Mouse (Mus musculus) hematopoietic stem cell, adult 5-6 weeks (primary cell): ENCODE results near the gene Sgpp1. TPM values are rescaled to one million over a fixed set of nuclear protein-coding genes. Genes with fewer than 3 reads are reported as not detected.

Source experiments
- ATAC-seq, 2 experiments: fragments of 125-278 bp in 1 of 2; replicated peaks in 1 of 2; 2 replicates each; pipeline ENCODE4 v1.8.0; 2016 to 2017; ENCODE audit warnings: inconsistent platforms in 2 of 2, mild to moderate bottlenecking in 2 of 2, moderate number of reproducible peaks in 2 of 2, low read depth in 1 of 2, moderate TSS enrichment in 1 of 2; ENCODE audit not compliant: low FRiP score in 2 of 2, poor library complexity in 2 of 2, severe bottlenecking in 2 of 2, insufficient read depth in 1 of 2, low TSS enrichment in 1 of 2
- total RNA-seq: library from RNA; stranded (forward); fragments of 172-1452, 232-1000 nt; gene quantifications from 2 replicates; pipeline ENCODE4 v1.2.3, GENCODE M21; 2017

The Sgpp1 gene
- total RNA-seq: 36.1 and 49.3 TPM in 2 replicates

DNA sequence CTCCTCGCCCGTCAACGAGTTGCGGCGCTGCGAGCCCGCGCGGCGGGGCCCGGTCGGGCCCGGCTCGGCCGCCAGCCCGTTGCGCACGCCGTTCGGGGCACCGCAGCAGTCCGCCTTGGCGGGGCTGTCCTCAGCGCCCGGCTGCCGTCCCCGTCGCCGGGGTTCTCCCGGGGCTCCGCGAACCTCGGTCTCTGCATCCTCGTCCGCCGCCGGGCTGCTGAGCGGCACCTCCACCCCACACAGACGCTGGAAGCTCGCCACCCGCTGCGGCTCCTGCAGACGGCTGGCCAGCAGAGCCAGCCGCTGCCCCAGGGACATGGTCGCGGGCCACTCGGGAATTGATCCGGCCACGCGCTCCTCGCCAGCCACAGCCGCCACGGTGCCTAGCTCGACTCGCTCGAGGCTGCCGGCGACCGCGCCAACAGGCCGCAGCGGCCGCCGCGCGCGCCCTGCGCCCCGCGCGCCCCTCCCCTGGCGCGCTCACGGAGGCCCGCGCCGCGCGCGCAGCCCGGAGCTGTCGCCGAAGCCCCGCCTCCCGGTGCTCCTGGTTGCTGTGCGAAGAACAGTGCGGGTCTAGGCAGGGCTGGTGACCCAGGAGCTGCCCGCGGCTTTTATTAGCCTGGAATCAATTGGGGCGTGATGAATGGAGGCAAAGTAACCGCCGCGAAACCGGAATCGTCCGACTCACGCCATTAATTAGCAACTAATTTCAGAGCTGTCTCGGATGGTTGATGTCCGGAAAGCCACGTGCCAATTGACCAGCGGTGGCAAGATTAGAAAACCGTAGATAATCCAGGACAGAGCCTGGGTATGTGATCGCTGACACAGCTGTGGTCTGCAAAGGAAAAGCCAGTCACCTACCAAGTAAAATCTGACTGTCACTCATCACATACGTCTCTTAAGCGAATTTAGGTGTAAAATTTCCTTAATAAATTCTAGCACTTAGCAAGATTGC, at the start of gene Sgpp1:
Gene Sgpp1 (minus strand): TSS at position 484 of the 955 bp plus-strand sequence.
- ATAC-seq: peak; percentile 76 to 82

DNA sequence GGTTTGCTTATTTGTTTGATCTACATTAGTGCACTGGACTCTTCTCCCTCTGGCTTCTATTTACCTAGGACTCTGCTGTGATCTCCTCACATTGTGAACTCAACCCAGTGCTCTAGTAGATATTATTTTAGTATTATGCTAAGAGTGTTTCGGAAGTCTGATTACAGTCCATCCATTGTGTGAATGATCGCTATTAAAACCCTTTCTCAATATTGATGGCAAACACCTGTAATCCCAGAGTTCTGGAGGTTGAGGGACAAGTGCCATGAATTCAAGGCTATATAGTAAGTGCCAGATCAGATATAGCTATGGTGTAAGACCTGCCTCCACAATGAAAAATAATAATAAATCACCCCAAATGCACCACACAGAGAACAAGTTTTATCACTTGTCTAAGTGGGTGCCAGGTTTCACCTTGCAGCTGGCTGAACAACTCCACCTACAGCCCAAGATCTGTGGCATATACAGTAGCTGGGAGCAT, 48.8 kb upstream of the Sgpp1 start:
- ATAC-seq: no peak

DNA sequence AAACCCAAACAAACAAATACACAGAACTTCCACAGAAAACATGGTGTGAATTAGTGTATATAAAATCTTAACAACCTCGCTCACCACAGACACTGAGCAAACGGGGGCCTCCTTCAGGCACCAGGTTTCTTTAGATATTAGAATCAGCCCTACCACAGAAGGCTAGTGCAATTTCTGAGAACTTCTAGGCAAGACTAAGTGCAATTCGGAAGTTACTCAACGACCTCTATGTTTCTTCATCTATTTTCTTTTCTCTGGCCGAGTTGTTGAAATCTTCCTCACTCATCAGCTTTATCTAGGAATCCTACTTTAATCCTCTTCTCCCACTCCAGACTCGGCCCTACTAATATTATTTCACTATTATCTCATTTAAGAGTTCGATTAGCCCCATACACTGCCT, 46.5 kb upstream of the Sgpp1 start:
- ATAC-seq: peak in 1 of 2 experiments; percentile 32; a peak in 1 of 4 replicates

DNA sequence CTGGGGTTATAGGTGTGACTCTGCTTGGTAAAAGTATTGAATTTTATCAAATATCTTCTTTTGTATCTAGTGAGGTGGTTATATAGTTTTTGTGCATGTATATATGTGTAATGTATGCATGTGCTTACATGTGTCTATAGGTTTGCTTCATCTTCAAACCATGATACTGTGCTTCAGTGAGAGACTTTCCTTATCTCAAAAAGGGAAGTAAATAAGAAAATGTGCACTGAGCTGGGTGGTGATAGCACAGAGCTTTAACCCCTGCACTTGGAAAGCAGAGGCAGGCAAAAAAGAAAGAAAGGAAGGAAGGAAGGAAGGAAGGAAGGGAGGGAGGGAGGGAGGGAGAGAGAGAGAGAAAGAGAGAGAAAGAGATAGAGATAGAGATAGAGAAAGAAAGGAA, 45.9 kb upstream of the Sgpp1 start:
- ATAC-seq: no peak; a peak in 1 of 4 replicates

DNA sequence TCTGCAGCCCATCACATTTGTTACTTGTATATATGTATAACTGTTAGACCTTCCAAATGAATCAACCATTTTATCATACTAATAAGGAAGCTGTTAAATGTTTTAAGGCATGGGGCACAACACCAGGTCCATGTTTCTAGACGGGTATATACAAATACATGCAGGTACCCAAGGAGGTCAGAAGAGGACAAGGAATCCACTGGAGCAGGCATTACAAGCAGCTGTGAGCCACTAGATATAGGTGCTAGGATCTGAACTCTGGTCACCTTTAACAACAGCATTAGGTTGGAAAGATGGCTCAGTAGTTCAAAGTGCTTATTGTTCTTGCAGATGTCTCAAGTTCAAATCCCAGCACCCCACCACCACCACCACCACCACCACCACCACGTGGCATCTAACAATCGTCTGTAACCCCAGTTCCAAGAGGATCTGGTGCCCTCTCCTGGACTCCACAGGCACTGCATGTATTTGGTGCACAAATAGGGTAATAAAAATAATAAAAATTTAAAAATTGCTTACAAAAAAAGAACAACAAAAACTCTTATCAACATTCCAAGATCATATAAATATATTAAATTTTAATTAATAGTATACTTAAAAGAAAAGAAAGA, 37.0 kb upstream of the Sgpp1 start:
- ATAC-seq: peak in 1 of 2 experiments; percentile 27; a peak in 2 of 4 replicates

DNA sequence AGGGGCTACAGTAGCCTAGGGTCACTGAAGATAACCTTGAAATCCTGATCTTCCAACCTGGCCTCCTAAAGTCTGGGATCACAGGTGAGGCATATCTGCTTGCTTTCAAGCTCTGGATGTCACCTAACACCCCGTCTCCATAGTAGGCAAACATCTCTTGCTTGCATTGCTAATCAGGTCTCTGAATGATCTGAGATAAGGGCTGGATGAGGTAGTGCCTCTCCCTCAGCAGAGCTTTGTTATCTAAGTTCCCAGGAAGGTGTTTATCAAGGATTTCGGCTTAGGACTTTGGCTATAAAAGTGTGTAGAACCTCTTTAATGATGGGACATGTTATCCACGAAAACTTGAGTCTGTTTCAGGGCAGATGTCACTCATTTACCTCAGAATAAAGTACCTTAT, 35.9 kb upstream of the Sgpp1 start:
- ATAC-seq: no peak

DNA sequence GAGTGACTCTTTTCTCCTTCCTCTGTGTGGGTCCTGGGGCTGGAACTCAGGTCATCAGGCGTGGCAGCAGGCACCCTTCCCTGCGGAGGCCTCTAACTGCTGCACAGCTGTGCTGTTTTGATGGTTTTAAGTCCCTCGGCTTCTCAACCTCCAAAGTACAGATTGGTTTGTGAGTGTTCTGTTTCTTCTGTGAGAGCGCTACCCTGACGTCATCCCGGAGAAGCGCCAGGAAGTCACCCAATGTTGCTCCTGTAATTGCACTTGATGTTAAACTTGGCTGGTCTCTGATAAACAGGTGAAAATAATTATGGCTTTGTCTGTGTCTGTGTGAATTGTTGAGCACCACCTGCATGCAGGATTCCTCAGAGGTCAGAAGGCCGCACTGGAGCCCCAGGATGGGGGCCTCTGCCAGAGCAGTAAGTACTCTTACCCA, 31.4 kb upstream of the Sgpp1 start:
- ATAC-seq: no peak

DNA sequence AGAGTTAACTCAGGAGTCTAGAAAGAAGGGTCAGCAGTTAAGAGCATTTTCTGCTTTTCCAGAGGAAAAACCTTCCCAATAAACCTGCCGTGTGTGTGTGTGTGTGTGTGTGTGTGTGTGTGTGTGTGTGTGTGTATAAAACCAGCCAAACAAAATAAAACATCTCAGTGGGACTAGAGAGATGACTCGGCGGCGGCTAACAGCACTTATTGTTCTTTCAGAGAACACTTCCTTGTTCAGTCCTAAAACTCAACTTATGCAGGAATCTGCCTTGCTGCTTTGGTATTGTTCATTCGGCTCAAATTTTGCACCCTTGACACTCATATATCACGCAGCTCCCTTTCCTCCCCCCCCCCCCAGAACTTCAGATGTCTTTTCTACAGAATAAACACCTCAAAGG, 30.9 kb upstream of the Sgpp1 start:
- ATAC-seq: 0 out of 4 replicates have a peak, but pooled peaks of 1 of the 2 experiments have one; percentile 7

DNA sequence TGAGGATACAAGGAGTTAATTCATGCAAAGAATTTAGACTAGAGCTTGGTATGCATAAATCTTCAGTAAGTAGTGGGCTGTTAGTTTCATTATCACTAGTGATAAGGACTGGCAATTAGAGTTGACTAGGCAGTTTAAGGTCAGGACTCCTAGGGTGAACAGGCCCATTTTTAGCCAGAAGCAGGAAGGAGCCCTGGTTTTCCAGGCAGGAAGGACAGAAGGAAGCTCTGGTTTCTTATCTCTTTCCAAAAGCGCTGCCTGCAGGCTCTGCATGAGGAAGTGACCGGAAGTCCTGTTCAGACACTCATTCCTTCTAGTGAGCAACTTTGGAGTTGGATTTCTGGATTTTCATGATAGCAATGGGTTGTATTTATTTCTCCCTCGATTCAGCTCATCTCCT, 30.2 kb upstream of the Sgpp1 start:
- peak; percentile 14 to 27; a peak in 2 of 4 replicates for ATAC-seq

DNA sequence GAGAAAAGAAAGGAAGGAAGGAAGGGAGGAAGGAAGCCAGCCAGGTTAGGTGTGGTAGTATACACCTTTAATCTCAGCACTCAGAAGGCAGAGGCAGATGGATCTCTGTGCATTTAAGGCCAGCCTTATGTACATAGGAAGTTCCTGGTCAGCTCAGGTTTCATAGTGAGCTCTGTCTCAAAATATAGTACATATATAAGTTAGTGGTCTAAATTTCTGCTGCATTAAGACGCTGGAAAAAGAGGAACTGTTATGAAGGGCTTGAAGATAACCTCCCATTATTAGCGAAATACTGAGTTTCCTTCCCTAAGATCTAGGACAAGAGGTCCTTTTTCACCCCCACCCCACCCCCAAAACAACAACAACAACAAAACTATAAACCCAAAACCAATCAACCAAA, 20.9 kb upstream of the Sgpp1 start:
- ATAC-seq: no peak

DNA sequence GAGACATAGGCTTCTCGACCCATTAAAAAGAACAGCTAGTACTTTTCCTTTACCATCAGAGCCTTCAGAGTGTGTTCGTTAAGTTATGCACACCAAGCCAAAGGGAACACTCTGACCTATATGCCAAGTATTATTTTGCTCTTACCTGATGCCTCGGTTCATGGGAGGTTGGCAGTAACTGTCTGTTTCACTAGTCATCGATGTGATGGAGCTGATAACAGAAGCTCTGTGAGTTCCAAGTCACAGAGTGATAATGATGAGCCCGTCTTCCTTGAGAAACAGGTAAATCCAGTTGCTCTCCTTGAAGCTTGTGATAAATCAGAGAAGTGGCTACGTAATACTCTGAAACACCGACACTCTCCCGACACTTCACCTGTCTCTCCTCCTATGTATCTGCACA, 18.2 kb upstream of the Sgpp1 start:
- ATAC-seq: no peak

DNA sequence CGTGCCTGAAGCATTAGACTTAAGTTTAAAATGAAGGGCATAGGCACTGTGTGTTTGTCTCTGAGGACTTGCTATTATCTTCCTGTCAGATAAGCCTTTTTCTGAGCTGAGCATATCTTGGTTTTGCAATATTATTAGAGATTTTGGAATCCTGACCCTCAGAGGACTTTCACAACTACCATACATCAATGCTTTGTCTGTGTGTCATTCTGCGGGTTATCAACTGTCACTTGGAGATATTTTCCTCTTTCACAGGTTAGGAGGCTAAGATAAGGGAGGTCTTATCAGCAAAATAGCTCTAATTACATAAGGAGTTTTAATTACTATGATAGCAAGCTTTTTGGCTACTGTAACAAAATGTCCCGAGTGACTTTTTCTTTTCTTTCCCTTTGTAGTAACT, 16.5 kb upstream of the Sgpp1 start:
- ATAC-seq: no peak

DNA sequence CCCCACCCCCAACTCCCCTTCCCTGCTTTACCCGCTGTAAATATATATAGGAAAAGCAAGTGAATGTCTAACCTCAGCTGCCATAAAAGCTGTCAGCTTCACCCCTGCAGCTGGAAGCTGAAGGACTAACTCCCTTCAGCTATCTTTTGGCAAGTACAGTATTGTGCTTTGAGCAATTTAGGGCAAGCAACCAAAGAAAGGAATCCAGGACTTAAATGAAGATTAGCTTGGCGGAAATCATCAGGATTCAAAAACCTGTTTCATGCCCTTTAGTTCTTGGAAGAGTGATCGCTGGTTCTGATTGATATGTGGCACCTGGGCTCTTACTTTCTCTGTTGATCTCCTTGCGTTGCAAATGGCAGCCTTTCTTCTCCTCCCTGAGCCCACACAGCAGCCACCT, 13.0 kb upstream of the Sgpp1 start:
- no peak for ATAC-seq

DNA sequence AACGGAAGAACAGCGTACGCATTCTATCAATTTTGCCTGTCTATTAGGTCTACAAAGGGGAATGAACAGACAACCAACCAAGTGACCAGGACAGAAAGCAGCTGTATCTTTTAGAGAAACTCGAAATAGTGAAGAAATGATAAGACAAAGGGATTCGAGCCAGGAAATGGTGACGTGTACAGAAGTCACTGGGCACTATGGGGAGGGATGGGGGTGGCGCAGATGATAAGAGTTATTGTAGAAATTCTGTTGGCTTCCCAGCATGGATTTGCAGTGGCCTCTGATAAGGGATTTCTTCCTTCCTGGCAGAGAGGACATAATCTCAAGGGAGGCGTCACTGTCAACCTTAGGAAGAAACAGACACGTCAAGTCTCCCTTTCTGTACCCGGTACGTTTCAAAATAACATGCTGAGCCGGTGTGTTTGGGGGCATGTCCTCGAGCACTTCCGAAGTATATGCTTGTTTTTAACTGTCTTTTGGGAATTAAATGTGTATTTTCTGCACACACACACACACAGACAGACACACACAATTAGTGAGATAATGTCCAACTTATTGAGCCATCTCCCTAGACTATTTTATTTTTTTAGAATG, 10.3 kb upstream of the Sgpp1 start:
- ATAC-seq: no peak

DNA sequence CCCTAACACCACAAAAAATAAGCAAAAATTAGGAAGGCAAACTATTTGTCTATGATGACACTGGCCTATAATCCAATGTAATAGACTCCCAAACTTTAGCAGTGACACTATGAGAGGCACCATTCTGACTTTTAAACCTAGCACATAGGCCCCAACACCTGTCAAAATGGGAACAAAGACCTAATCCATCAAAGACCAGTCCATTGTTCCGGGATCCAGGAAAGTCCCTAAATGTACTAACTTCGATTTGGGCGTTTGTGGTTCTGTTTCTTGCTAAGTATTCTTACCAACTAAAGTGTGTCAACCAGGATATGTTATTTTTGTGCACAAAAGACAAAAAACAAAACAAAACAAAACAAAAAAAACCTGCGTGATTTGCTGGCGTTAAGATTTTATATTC, 6.6 kb upstream of the Sgpp1 start:
- ATAC-seq: no peak

DNA sequence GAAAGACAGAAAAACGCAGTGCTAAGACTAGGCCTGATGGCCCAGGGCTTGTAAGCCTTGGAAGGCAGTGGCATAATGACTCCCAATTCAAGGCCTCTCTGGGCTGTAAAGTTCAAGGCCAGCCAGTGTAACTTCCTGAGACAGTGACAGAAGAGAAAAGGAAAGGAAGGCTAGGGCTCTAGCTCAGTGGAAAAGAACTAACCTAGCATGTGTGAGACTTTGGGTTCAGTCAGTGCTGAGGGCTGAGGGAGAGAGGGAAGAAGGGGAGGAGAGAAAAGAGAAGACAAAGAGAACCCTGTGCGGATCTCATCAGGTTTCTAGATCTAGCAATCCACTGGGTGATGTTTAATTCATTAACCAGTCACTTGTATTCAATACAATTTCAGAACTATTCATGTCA, 5.7 kb upstream of the Sgpp1 start:
- ATAC-seq: no peak

DNA sequence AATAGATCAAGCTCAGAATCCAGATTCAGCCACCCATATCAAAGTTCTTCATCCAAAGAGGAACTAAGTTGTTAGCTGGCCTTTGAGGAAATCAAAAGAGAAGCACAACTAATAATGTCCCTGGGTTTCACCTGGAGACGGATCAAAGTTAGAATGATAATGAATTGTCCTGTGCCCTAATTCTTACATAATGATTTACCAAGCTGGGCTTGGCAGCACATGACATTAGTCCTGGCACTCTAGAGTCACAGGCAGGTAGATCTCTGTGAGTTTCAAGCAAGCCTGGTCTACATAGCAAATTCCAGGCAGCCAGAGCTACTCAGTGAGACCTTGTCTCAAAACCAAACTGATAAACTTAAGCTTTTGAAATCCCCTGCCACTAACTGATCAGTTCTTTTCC, 4.9 kb upstream of the Sgpp1 start:
- ATAC-seq: no peak

DNA sequence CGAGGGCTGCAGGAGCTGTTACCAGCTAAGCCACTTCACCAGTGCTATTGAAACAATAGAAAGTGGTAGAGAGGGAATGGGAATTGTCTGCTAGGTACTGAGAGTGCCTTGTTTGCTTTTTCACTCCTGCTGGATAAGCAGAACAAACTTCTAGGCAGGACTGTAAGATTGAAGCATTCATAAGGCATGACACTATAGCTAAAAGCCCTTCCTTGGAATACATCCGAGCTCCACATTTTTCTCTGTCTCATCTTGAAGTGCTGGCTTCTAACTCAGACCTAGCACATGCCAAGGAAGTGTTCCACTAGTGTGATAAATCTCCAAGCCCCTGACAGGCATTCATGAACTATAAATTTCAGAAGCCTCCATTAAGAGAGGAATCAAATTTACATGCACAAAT, 4.1 kb upstream of the Sgpp1 start:
- no peak for ATAC-seq
